Mouse (Mus musculus) C2C12 (cell line): ENCODE measurements around the gene Slc34a1. TPM values are rescaled to one million over a fixed set of nuclear protein-coding genes. Genes with fewer than 3 reads are reported as not detected.

Experiments used
- H3K27me3 ChIP-seq: one replicate; pipeline ENCODE4 v1.6.1; 2011; ENCODE audit not compliant: control insufficient read depth, insufficient read depth, insufficient read length
- H3K36me3 ChIP-seq: one replicate; pipeline ENCODE4 v1.6.1; 2011; ENCODE audit not compliant: control insufficient read depth, insufficient read depth
- H3K4me3 ChIP-seq: one replicate; pipeline ENCODE4 v1.5.1; 2011; ENCODE audit warnings: mild to moderate bottlenecking, control low read depth; ENCODE audit not compliant: poor library complexity, insufficient read depth, severe bottlenecking
- H3K79me2 ChIP-seq: one replicate; pipeline ENCODE4 v1.6.1; 2011; ENCODE audit not compliant: control insufficient read depth, insufficient read depth
- H3K79me3 ChIP-seq: one replicate; pipeline ENCODE4 v1.6.1; 2011; ENCODE audit warnings: low read depth, control low read depth
- H3ac ChIP-seq: one replicate; pipeline ENCODE3; 2011; ENCODE audit warnings: low read depth; ENCODE audit not compliant: control insufficient read depth, insufficient read length
- CEBPB ChIP-seq: IDR thresholded peaks from one replicate; pipeline ENCODE4 v1.6.1; 2011; ENCODE audit warnings: low read depth, mild to moderate bottlenecking, control low read depth, moderate library complexity
- CTCF ChIP-seq: IDR thresholded peaks from one replicate; pipeline ENCODE4 v1.5.1; 2011; ENCODE audit not compliant: control insufficient read depth, insufficient read depth, insufficient read length
- FOSL1 ChIP-seq: IDR thresholded peaks from one replicate; pipeline ENCODE4 v1.8.0; 2011; ENCODE audit warnings: mild to moderate bottlenecking, low read length; ENCODE audit not compliant: poor library complexity, insufficient read depth, severe bottlenecking
- MAX ChIP-seq: IDR thresholded peaks from one replicate; pipeline ENCODE4 v1.6.1; 2011; ENCODE audit warnings: mild to moderate bottlenecking, control low read depth
- MYOD1 ChIP-seq: IDR thresholded peaks from one replicate; pipeline ENCODE4 v1.6.1; 2011; ENCODE audit warnings: low read depth; ENCODE audit not compliant: control insufficient read depth, insufficient read length
- MYOG ChIP-seq: IDR thresholded peaks from one replicate; pipeline ENCODE4 v1.6.1; 2011; ENCODE audit not compliant: control insufficient read depth, insufficient read length; ENCODE audit errors: extremely low read depth
- USF1 ChIP-seq: IDR thresholded peaks from one replicate; pipeline ENCODE4 v1.6.1; 2011; ENCODE audit warnings: low read depth, mild to moderate bottlenecking, control low read depth, moderate library complexity
- polyA plus RNA-seq: library from polyadenylated mRNA; unstranded; fragments of >200 nt; fragmentation: generic; extraction: Trizol; gene quantifications from one replicate; pipeline ENCODE4 v1.2.1, GENCODE M21; 2012; ENCODE audit warnings: missing spikeins

Slc34a1 gene
- polyA plus RNA-seq, 1 experiment = not detected

DNA sequence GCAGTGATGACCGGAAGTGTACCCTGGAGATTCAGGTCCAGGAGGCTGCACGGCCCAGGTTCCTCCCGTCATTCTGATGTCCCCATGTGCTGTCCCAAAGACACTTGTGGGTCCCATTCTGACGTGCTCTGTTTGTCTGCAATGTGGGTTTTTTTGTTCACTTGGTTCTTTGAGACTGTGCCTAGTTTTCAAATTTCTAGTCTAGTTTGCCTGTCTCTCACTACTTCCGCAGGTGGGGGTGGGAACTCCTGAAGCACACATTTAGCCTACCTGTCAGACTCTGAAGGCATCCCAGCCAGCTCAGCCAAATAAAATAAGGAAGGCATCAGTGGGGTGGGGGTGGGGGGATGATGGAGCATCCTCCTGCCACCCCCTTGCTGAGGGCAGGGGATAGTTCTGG lies 50.1 kb downstream of the Slc34a1 start:
- TF ChIP-seq CTCF = no peak
- no peak for TF ChIP-seq USF1
- no peak for TF ChIP-seq MAX
- no peak for TF ChIP-seq FOSL1
- TF ChIP-seq CEBPB = no peak
- TF ChIP-seq MYOD1 = no peak
- TF ChIP-seq MYOG = no peak
- Histone ChIP-seq H3K79me3 (peaks cover 38% of the 10 kb centered on the region), H3K4me3 (no peak overlapping the region), H3K36me3 (peaks cover 30% of the 10 kb centered on the region), H3ac (no peak overlapping the region), H3K79me2 (peaks cover 57% of the 10 kb centered on the region), H3K27me3 (no peaks in the 10 kb centered on the region)

DNA sequence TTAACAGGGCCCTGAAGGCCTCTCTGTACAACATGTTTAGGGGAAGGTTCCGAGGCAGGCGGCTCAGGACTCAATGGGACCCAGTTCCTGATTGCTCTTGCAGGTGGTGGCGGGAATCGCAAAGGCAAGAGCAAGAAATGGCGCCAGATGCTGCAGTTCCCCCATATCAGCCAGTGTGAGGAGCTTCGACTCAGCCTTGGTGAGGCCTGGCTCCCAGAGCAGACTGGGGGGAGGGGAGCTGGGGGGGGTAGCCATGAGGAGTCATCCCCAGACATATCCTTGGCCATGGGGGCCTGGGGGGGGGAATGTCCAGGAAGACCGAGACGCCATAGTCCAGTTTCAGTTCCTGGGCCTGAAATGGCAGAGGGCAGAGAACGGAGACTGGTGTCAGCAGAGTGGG lies 51.2 kb downstream of the Slc34a1 start:
- TF ChIP-seq CTCF (no peak), MYOG (no peak), USF1 (no peak), CEBPB (no peak), MYOD1 (no peak), FOSL1 (no peak), MAX (no peak)
- Histone ChIP-seq H3K36me3 (peaks cover 40% of the 10 kb centered on the region), H3K4me3 (no peak overlapping the region), H3K27me3 (no peaks in the 10 kb centered on the region), H3K79me2 (peaks cover 57% of the 10 kb centered on the region), H3K79me3 (peaks cover 38% of the 10 kb centered on the region), H3ac (no peak overlapping the region)

DNA sequence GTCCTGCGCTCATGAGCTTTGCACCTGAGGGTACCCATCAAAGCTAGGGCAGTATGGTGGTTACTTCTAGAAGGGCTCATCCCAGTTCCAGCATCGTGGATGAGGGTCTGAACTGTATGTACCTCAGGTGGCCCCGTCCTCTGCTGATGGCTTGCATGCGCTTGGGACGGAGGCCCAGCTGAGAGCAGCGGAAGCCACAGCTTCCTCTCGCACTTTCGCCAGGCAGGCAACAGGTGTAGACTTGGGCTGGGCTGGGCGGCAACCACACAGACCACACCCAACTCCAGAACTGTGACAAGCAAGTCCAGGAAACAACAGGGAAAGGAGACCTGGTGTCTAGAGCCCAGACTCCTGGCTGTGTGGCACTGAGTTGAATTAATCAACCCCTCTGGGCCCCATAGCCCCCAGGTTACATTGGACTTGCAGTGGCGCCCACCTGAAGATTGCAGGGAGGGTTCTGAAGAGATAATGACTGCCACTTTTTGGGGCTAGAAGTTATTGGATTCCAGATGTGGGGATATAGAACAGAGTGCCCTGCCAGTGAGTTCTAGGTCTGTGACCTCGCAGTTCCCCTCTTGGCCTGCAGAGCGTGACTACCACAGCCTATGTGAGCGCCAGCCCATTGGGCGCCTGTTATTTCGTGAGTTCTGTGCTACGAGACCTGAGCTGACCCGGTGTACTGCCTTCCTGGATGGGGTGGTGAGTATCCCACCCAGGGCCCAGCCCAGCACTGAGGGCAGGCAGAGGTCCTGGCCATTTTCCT lies 51.9 kb downstream of the Slc34a1 start:
- Histone ChIP-seq H3K36me3 (peaks cover 43% of the 10 kb centered on the region), H3K4me3 (no peak overlapping the region)

DNA sequence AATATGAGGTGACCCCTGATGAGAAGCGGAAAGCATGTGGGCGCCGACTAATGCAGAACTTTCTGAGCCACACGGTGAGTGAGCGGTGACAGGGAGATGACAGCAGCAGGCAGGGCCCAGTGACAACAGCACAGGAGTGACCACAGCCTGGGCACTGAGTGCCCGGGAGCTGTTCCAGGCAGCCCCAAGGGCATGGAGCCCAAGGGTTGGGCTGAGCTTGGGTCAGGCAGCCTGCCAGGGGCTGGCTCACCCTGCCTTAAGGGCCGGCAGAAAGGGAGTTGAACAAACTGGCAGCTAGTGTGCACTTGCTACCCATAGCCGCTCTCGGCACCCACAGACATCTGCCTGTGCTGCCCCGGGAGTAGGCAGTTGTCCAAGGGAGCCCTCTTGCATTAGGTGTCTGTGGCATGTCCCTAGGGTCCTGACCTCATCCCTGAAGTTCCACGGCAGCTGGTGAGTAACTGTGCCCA lies 52.6 kb downstream of the Slc34a1 start:
- no peaks in the 10 kb centered on the region for H3K27me3 ChIP-seq
- peaks cover 46% of the 10 kb centered on the region for H3K36me3 ChIP-seq
- peaks cover 38% of the 10 kb centered on the region for H3K79me3 ChIP-seq
- H3K4me3 ChIP-seq = no peak overlapping the region
- H3ac ChIP-seq = no peak overlapping the region
- peaks cover 54% of the 10 kb centered on the region for H3K79me2 ChIP-seq
- TF ChIP-seq USF1 (no peak), MYOG (no peak), CEBPB (no peak), CTCF (no peak), MAX (peak; percentile 76), MYOD1 (peak; percentile 60), FOSL1 (no peak)

More for the DNA sequence above, 51.9 kb downstream of the Slc34a1 start:
- Histone ChIP-seq H3ac (peak overlapping the region; percentile 22), H3K79me2 (peaks cover 57% of the 10 kb centered on the region), H3K27me3 (no peaks in the 10 kb centered on the region), H3K79me3 (peaks cover 38% of the 10 kb centered on the region)
- TF ChIP-seq MYOD1 (peak; percentile 61), MAX (no peak)

DNA sequence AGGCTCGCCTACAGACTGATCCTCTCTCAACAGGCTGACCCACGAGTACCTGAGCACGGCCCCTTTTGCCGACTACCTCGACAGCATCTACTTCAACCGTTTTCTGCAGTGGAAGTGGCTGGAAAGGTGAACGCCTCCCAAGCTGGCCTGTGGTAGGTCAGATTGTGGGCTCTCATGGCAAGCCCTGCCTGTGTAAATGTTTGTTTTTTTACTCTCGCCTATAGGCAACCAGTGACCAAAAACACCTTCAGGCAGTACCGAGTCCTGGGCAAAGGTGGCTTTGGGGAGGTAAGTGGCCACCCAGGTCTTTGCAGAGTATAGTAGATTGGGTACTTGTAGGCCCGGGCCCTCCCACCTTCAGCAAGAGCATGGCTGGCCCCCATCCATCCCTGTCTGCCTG lies 53.3 kb downstream of the Slc34a1 start:
- TF ChIP-seq MYOD1 (no peak), CTCF (no peak)
- H3ac ChIP-seq = peak overlapping the region; percentile 15
- H3K79me2 ChIP-seq = peaks cover 46% of the 10 kb centered on the region
- H3K4me3 ChIP-seq = no peak overlapping the region
- peaks cover 54% of the 10 kb centered on the region for H3K36me3 ChIP-seq
- H3K27me3 ChIP-seq = no peaks in the 10 kb centered on the region
- peaks cover 30% of the 10 kb centered on the region for H3K79me3 ChIP-seq

DNA sequence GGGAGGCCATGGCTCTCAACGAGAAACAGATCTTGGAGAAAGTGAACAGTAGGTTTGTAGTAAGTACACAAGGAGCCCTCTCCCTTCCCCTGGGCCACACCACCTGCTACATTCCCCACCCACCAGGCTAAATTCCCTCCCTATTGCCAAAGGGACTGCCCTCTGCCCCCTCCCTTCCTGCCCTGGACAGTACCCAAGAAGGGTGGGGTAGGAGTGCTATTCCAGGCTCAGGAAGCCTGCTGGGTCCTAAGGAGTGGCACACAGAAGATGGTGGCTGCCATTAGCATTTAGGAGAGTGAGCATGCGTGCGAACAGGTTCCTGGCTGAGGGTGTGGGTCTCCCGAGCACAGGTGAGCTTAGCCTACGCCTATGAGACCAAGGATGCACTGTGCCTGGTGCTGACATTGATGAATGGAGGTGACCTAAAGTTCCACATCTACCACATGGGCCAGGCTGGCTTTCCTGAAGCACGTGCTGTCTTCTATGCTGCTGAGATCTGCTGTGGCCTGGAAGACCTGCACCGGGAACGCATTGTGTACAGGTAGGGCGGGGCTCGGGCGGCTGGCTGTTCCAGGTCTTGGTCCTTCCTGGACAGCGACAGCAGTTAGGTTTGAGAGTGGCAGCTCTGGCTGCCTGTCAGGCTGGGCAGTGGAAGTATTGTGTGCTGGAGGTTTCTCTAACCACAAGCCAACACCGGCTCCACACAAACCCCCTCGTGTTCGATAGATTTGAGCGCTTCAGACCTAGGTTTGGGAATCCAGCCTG lies 54.0 kb downstream of the Slc34a1 start:
- H3K36me3 ChIP-seq = peaks cover 61% of the 10 kb centered on the region
- H3K79me2 ChIP-seq = peaks cover 39% of the 10 kb centered on the region
- no peaks in the 10 kb centered on the region for H3K27me3 ChIP-seq
- H3ac ChIP-seq = no peak overlapping the region
- peaks cover 24% of the 10 kb centered on the region for H3K79me3 ChIP-seq
- TF ChIP-seq MAX (no peak), MYOD1 (no peak), CEBPB (no peak), CTCF (no peak), USF1 (no peak), FOSL1 (no peak), MYOG (no peak)
- H3K4me3 ChIP-seq = no peak overlapping the region
